Mouse (Mus musculus): ENCODE data around the gene Lrrfip1. TPM values are rescaled to one million over a fixed set of nuclear protein-coding genes. Genes with fewer than 3 reads are reported as not detected.

The Lrrfip1 gene
- polyA plus RNA-seq, 1 experiment from 2014 or later = 21.7 TPM

- no peak overlapping the region for H3K27ac ChIP-seq
- 86% methylated on average over 6 of the region's 6 CpGs for WGBS
- DNase-seq (ENCODE audit: low spot score) = no peak
- H3K4me1 ChIP-seq = peaks cover 51% of the 10 kb centered on the region
- H3K9me3 ChIP-seq (replicated peaks) = no peaks in the 10 kb centered on the region
- no peaks in the 10 kb centered on the region for H3K36me3 ChIP-seq
- H3K27me3 ChIP-seq (ENCODE audit: low read depth, poor library complexity, severe bottlenecking) = no peaks in the 10 kb centered on the region
- no peak overlapping the region for H3K4me3 ChIP-seq
Measured at GRCm38 (mm10) chr1:91067716-91068115, 69.2 kb downstream of the Lrrfip1 start.

- Histone ChIP-seq H3K36me3 (no peaks in the 10 kb centered on the region), H3K27ac (no peak overlapping the region), H3K27me3 (ENCODE audit: low read depth, poor library complexity, severe bottlenecking) (no peaks in the 10 kb centered on the region), H3K4me1 (peaks cover 32% of the 10 kb centered on the region), H3K9me3 (replicated peaks) (no peaks in the 10 kb centered on the region), H3K4me3 (no peak overlapping the region)
- WGBS = 90% methylated on average over 6 of the region's 6 CpGs
- DNase-seq (ENCODE audit: low spot score) = no peak
Measured at GRCm38 (mm10) chr1:91069575-91069974, 71.0 kb downstream of the Lrrfip1 start.

GRCm38 (mm10) chr1:91070547-91070946 is 72.0 kb downstream of the Lrrfip1 start:
- Histone ChIP-seq H3K4me3 (no peak overlapping the region), H3K27ac (no peak overlapping the region), H3K9me3 (replicated peaks) (no peaks in the 10 kb centered on the region), H3K36me3 (no peaks in the 10 kb centered on the region), H3K4me1 (peaks cover 23% of the 10 kb centered on the region), H3K27me3 (ENCODE audit: low read depth, poor library complexity, severe bottlenecking) (no peaks in the 10 kb centered on the region)
- 92% methylated on average over 8 of the region's 8 CpGs for WGBS
- DNase-seq (ENCODE audit: low spot score) = no peak

- H3K36me3 ChIP-seq = no peaks in the 10 kb centered on the region
- no peaks in the 10 kb centered on the region for H3K27me3 ChIP-seq (ENCODE audit: low read depth, poor library complexity, severe bottlenecking)
- H3K27ac ChIP-seq = no peak overlapping the region
- 91% methylated on average over 10 of the region's 10 CpGs for WGBS
- DNase-seq (ENCODE audit: low spot score) = no peak
- peaks cover 29% of the 10 kb centered on the region for H3K4me1 ChIP-seq
- H3K9me3 ChIP-seq (replicated peaks) = no peaks in the 10 kb centered on the region
- H3K4me3 ChIP-seq = no peak overlapping the region
Measured at GRCm38 (mm10) chr1:91071671-91072290, 73.2 kb downstream of the Lrrfip1 start.

- Histone ChIP-seq H3K9me3 (replicated peaks) (no peaks in the 10 kb centered on the region), H3K36me3 (no peaks in the 10 kb centered on the region), H3K27ac (peak overlapping the region; percentile 78), H3K4me3 (no peak overlapping the region), H3K27me3 (ENCODE audit: low read depth, poor library complexity, severe bottlenecking) (no peaks in the 10 kb centered on the region), H3K4me1 (peaks cover 30% of the 10 kb centered on the region)
- DNase-seq (ENCODE audit: low spot score) = peak; percentile 44
- 34% methylated on average over 8 of the region's 8 CpGs for WGBS
Measured at GRCm38 (mm10) chr1:91076946-91077345, 78.4 kb downstream of the Lrrfip1 start.

- H3K4me1 ChIP-seq = peaks cover 28% of the 10 kb centered on the region
- H3K27me3 ChIP-seq (ENCODE audit: low read depth, poor library complexity, severe bottlenecking) = no peaks in the 10 kb centered on the region
- H3K27ac ChIP-seq = peak overlapping the region; percentile 78
- H3K36me3 ChIP-seq = no peaks in the 10 kb centered on the region
- DNase-seq (ENCODE audit: low spot score) = no peak
- H3K9me3 ChIP-seq (replicated peaks) = no peaks in the 10 kb centered on the region
- 83% methylated on average over 9 of the region's 9 CpGs for WGBS
- H3K4me3 ChIP-seq = no peak overlapping the region
Measured at GRCm38 (mm10) chr1:91077456-91077855, 78.9 kb downstream of the Lrrfip1 start.

GRCm38 (mm10) chr1:91077980-91078379 is 79.4 kb downstream of the Lrrfip1 start:
- no peak overlapping the region for H3K27ac ChIP-seq
- WGBS = 89% methylated on average over 8 of the region's 8 CpGs

GRCm38 (mm10) chr1:91079740-91080422 is 81.3 kb downstream of the Lrrfip1 start:
- no peak for DNase-seq (ENCODE audit: low spot score)
- H3K4me3 ChIP-seq = no peak overlapping the region
- no peak overlapping the region for H3K27ac ChIP-seq
- H3K4me1 ChIP-seq = peaks cover 28% of the 10 kb centered on the region
- H3K27me3 ChIP-seq (ENCODE audit: low read depth, poor library complexity, severe bottlenecking) = no peaks in the 10 kb centered on the region
- WGBS = 90% methylated on average over 10 of the region's 10 CpGs
- H3K9me3 ChIP-seq (replicated peaks) = no peaks in the 10 kb centered on the region
- no peaks in the 10 kb centered on the region for H3K36me3 ChIP-seq

More at GRCm38 (mm10) chr1:91077980-91078379, 79.4 kb downstream of the Lrrfip1 start:
- Histone ChIP-seq H3K36me3 (no peaks in the 10 kb centered on the region), H3K9me3 (replicated peaks) (no peaks in the 10 kb centered on the region), H3K27me3 (ENCODE audit: low read depth, poor library complexity, severe bottlenecking) (no peaks in the 10 kb centered on the region), H3K4me3 (no peak overlapping the region), H3K4me1 (peaks cover 28% of the 10 kb centered on the region)
- DNase-seq (ENCODE audit: low spot score) = no peak

- no peak for DNase-seq (ENCODE audit: low spot score)
- Histone ChIP-seq H3K9me3 (replicated peaks) (no peaks in the 10 kb centered on the region), H3K36me3 (no peaks in the 10 kb centered on the region), H3K4me3 (no peak overlapping the region), H3K27me3 (ENCODE audit: low read depth, poor library complexity, severe bottlenecking) (no peaks in the 10 kb centered on the region), H3K27ac (no peak overlapping the region), H3K4me1 (peaks cover 28% of the 10 kb centered on the region)
- 83% methylated on average over 7 of the region's 7 CpGs for WGBS
Measured at GRCm38 (mm10) chr1:91080423-91080749, 81.8 kb downstream of the Lrrfip1 start.

GRCm38 (mm10) chr1:91084374-91084773 is 85.8 kb downstream of the Lrrfip1 start:
- Histone ChIP-seq H3K4me1 (peaks cover 23% of the 10 kb centered on the region), H3K27ac (no peak overlapping the region)

GRCm38 (mm10) chr1:91085009-91085408 is 86.5 kb downstream of the Lrrfip1 start:
- peaks cover 23% of the 10 kb centered on the region for H3K4me1 ChIP-seq
- H3K27ac ChIP-seq = no peak overlapping the region
- no peak for DNase-seq (ENCODE audit: low spot score)
- H3K36me3 ChIP-seq = no peaks in the 10 kb centered on the region
- H3K4me3 ChIP-seq = no peak overlapping the region
- H3K9me3 ChIP-seq (replicated peaks) = no peaks in the 10 kb centered on the region
- no peaks in the 10 kb centered on the region for H3K27me3 ChIP-seq (ENCODE audit: low read depth, poor library complexity, severe bottlenecking)
- 84% methylated on average over 10 of the region's 10 CpGs for WGBS

More at GRCm38 (mm10) chr1:91084374-91084773, 85.8 kb downstream of the Lrrfip1 start:
- H3K27me3 ChIP-seq (ENCODE audit: low read depth, poor library complexity, severe bottlenecking) = no peaks in the 10 kb centered on the region
- WGBS = 78% methylated on average over 8 of the region's 8 CpGs
- H3K36me3 ChIP-seq = no peaks in the 10 kb centered on the region
- no peaks in the 10 kb centered on the region for H3K9me3 ChIP-seq (replicated peaks)
- H3K4me3 ChIP-seq = no peak overlapping the region
- DNase-seq (ENCODE audit: low spot score) = no peak

GRCm38 (mm10) chr1:91085686-91086085 is 87.1 kb downstream of the Lrrfip1 start:
- Histone ChIP-seq H3K4me1 (peaks cover 19% of the 10 kb centered on the region), H3K27me3 (ENCODE audit: low read depth, poor library complexity, severe bottlenecking) (no peaks in the 10 kb centered on the region), H3K27ac (no peak overlapping the region), H3K4me3 (no peak overlapping the region), H3K36me3 (no peaks in the 10 kb centered on the region), H3K9me3 (replicated peaks) (no peaks in the 10 kb centered on the region)
- no peak for DNase-seq (ENCODE audit: low spot score)
- WGBS = 32% methylated on average over 2 of the region's 2 CpGs

- no peaks in the 10 kb centered on the region for H3K36me3 ChIP-seq
- H3K27ac ChIP-seq = peak overlapping the region; percentile 42; the same call in 1 of the 2 replicates
- 18% methylated on average over 3 of the region's 3 CpGs for WGBS
- H3K4me1 ChIP-seq = peaks cover 19% of the 10 kb centered on the region
- no peak overlapping the region for H3K4me3 ChIP-seq
- DNase-seq (ENCODE audit: low spot score) = no peak
- no peaks in the 10 kb centered on the region for H3K9me3 ChIP-seq (replicated peaks)
- no peaks in the 10 kb centered on the region for H3K27me3 ChIP-seq (ENCODE audit: low read depth, poor library complexity, severe bottlenecking)
Measured at GRCm38 (mm10) chr1:91086325-91086724, 87.8 kb downstream of the Lrrfip1 start.
